Comparison of ENCODE assay signal across 19 mouse cellular contexts in genomic region chr1:43414971-43415370, GRCm38 (mm10). TPM values are rescaled to one million over a fixed set of nuclear protein-coding genes. Genes with fewer than 3 reads are reported as not detected.
DNase-seq lines count a peak whose midpoint lies in the region; ATAC-seq lines count a peak whose summit lies in the region.
"Had no signal": no experiment of that assay in that cellular context is flagged by ENCODE, and none has a peak within 500 bp of the region (broad histone marks: within the 10 kb centered on the region; RNA-seq: fewer than 3 reads in every experiment).

No protein-coding gene starts in this region.

- no peak for DNase-seq in heart, postnatal 36 days
- peak; percentile 13 for DNase-seq in right cerebral cortex, adult 18-20 months
- no peak for DNase-seq in right cerebral cortex, postnatal 14 days
- DNase-seq in thymus, postnatal 25 days: no peak
- DNase-seq: adrenal gland, adult 2 months; adrenal gland, postnatal 25 days; cerebellum, adult 8-10 months; cerebellum, postnatal 14 days; embryo, embryonic 11 days; gastrocnemius, postnatal 10 days; heart, adult 18-20 months had no signal

- H3K9ac ChIP-seq in heart, embryonic 11.5 days (ENCODE audit: low read depth, low read length): no peak overlapping the region
- H3K9ac ChIP-seq in liver, embryonic 15.5 days: no peak overlapping the region
- H3K9ac ChIP-seq: embryonic facial prominence, embryonic 15.5 days; heart, embryonic 12.5 days; hindbrain, embryonic 15.5 days had no signal

- no peak overlapping the region for H3K4me3 ChIP-seq in heart, embryonic 11.5 days (ENCODE audit: low read depth, low read length)
- no peak overlapping the region for H3K4me3 ChIP-seq in liver, embryonic 15.5 days (replicated peaks)
- H3K4me3 ChIP-seq: embryonic facial prominence, embryonic 15.5 days; forebrain, embryonic 10.5 days; heart, embryonic 12.5 days; hindbrain, embryonic 15.5 days had no signal

- H3K4me2 ChIP-seq in heart, embryonic 11.5 days: no peak overlapping the region
- no peak overlapping the region for H3K4me2 ChIP-seq in liver, embryonic 15.5 days
- H3K4me2 ChIP-seq: embryonic facial prominence, embryonic 15.5 days; heart, embryonic 12.5 days; hindbrain, embryonic 15.5 days had no signal

- no peaks in the 10 kb centered on the region for H3K9me3 ChIP-seq in heart, embryonic 11.5 days (replicated peaks; ENCODE audit: control insufficient read depth, low read length)
- no peaks in the 10 kb centered on the region for H3K9me3 ChIP-seq in liver, embryonic 15.5 days (replicated peaks)
- H3K9me3 ChIP-seq: embryonic facial prominence, embryonic 15.5 days; forebrain, embryonic 10.5 days; heart, embryonic 12.5 days; hindbrain, embryonic 15.5 days had no signal

- H3K36me3 ChIP-seq in heart, embryonic 11.5 days (ENCODE audit: control insufficient read depth, insufficient read depth, low read length): no peaks in the 10 kb centered on the region
- no peaks in the 10 kb centered on the region for H3K36me3 ChIP-seq in liver, embryonic 15.5 days (replicated peaks)
- H3K36me3 ChIP-seq: embryonic facial prominence, embryonic 15.5 days; forebrain, embryonic 10.5 days; heart, embryonic 12.5 days; hindbrain, embryonic 15.5 days had no signal

- intact Hi-C loops in heart, postnatal 36 days (cut with DNase I): loop anchor here (5.0 kb wide), 3 partner anchors 53 to 113 kb away; no protein-coding TSS in a partner anchor

- ATAC-seq in heart, embryonic 11.5 days (replicated peaks; ENCODE audit: insufficient number of reproducible peaks, low FRiP score, low TSS enrichment): no peak
- no peak for ATAC-seq in liver, embryonic 15.5 days (ENCODE audit: insufficient read depth)
- ATAC-seq: forebrain, embryonic 14.5 days; inflammation-experienced regulatory T-cells, adult 6 months had no signal

- peaks cover 13% of the 10 kb centered on the region; the same call in 1 of the 2 replicates for H3K4me1 ChIP-seq in heart, embryonic 11.5 days (ENCODE audit: control insufficient read depth, insufficient read depth, low read length)
- H3K4me1 ChIP-seq in liver, embryonic 15.5 days (replicated peaks): peaks cover 57% of the 10 kb centered on the region
- H3K4me1 ChIP-seq: embryonic facial prominence, embryonic 15.5 days; forebrain, embryonic 10.5 days; hindbrain, embryonic 15.5 days had no signal

- 0 out of 2 replicates have a peak overlapping the region, but pooled peaks have one; percentile 41 for H3K27ac ChIP-seq in heart, embryonic 11.5 days (ENCODE audit: low read depth, low read length)
- peak overlapping the region; percentile 90 for H3K27ac ChIP-seq in liver, embryonic 15.5 days (replicated peaks)
- H3K27ac ChIP-seq: embryonic facial prominence, embryonic 15.5 days; forebrain, embryonic 10.5 days; hindbrain, embryonic 15.5 days had no signal

- no peaks in the 10 kb centered on the region for H3K27me3 ChIP-seq in heart, embryonic 11.5 days (ENCODE audit: control insufficient read depth, insufficient read depth, low read length)
- H3K27me3 ChIP-seq in liver, embryonic 15.5 days: no peaks in the 10 kb centered on the region
- H3K27me3 ChIP-seq: embryonic facial prominence, embryonic 15.5 days; heart, embryonic 12.5 days; hindbrain, embryonic 15.5 days had no signal

RNA-seq across cellular contexts. Expression of gene Nck2, which starts 29.4 kb away (rescaled TPM):
- polyA plus RNA-seq in heart, embryonic 11.5 days (2014; fragmentation: Nextera tagmentation; extraction: Ambion mirVana): 24.6 and 26.7 TPM in 2 replicates
- 10 to 100 TPM; 13.6 to 15.3 TPM for total RNA-seq in heart, postnatal 36 days (2021)
- 10.2 and 10.8 TPM in 2 replicates for polyA plus RNA-seq in liver, embryonic 15.5 days (2015; fragmentation: Nextera tagmentation; extraction: Ambion mirVana)
